Mouse (Mus musculus) left cerebral cortex, postnatal 14 days (tissue): Measurements from ENCODE around the gene Rora. TPM values are rescaled to one million over a fixed set of nuclear protein-coding genes. Genes with fewer than 3 reads are reported as not detected.

Source experiments
- DNase-seq, 2 experiments: peaks; one replicate each; pipeline ENCODE4 v3.0.0; 2021 to 2022; ENCODE audit warnings: low spot score in 2 of 2, mixed read lengths in 1 of 2
- intact Hi-C: fragments of 180-260 bp; cut with DNase I; formaldehyde crosslinking; loops from one replicate; pipeline ENCODE4 v1.15.1; 2025
- total RNA-seq, 2 experiments: library from RNA; stranded (reverse); gene quantifications; 2 replicates each; pipeline ENCODE4 v1.2.3; 2021

Rora gene
- total RNA-seq, 2 experiments from 2014 or later, result 50.0 to 66.1 TPM

GRCm38 (mm10) chr9:69136821-69137220 lies 483.2 kb downstream of the Rora start:
- intact Hi-C loops, result no loop called here
- no peak for DNase-seq

GRCm38 (mm10) chr9:69137398-69137797 lies 483.8 kb downstream of the Rora start:
- no peak for DNase-seq
- intact Hi-C loops, result no loop called here

GRCm38 (mm10) chr9:69140144-69140543 lies 486.6 kb downstream of the Rora start:
- intact Hi-C loops, result no loop called here

GRCm38 (mm10) chr9:69141859-69142258 lies 488.3 kb downstream of the Rora start:
- intact Hi-C loops, result no loop called here
- no peak for DNase-seq

More at GRCm38 (mm10) chr9:69140144-69140543, 486.6 kb downstream of the Rora start:
- DNase-seq, result no peak

GRCm38 (mm10) chr9:69146937-69147336 lies 493.4 kb downstream of the Rora start:
- DNase-seq, result no peak
- intact Hi-C loops, result no loop called here

- intact Hi-C loops, result no loop called here
- DNase-seq, result no peak
These were observed 496.6 kb downstream of the Rora start for GRCm38 (mm10) chr9:69150224-69150623.

- DNase-seq, result no peak
- intact Hi-C loops, result no loop called here
These were observed 501.1 kb downstream of the Rora start for GRCm38 (mm10) chr9:69154684-69155083.

GRCm38 (mm10) chr9:69155836-69156595 lies 502.4 kb downstream of the Rora start:
- DNase-seq, result no peak
- intact Hi-C loops, result no loop called here

- no peak for DNase-seq
- intact Hi-C loops, result no loop called here
These were observed 507.2 kb downstream of the Rora start for GRCm38 (mm10) chr9:69160818-69161217.

- intact Hi-C loops, result no loop called here
These were observed 511.1 kb downstream of the Rora start for GRCm38 (mm10) chr9:69164653-69165052.

GRCm38 (mm10) chr9:69165096-69165836 lies 511.7 kb downstream of the Rora start:
- intact Hi-C loops, result no loop called here
- no peak for DNase-seq

More at GRCm38 (mm10) chr9:69164653-69165052, 511.1 kb downstream of the Rora start:
- no peak for DNase-seq

GRCm38 (mm10) chr9:69174061-69174460 lies 520.5 kb downstream of the Rora start:
- intact Hi-C loops, result no loop called here
- DNase-seq, result no peak

- DNase-seq, result no peak
- intact Hi-C loops, result no loop called here
These were observed 521.0 kb downstream of the Rora start for GRCm38 (mm10) chr9:69174527-69175116.

- intact Hi-C loops, result no loop called here
These were observed 523.4 kb downstream of the Rora start for GRCm38 (mm10) chr9:69176988-69177387.

GRCm38 (mm10) chr9:69179224-69179623 lies 525.6 kb downstream of the Rora start:
- intact Hi-C loops, result no loop called here
- no peak for DNase-seq

More at GRCm38 (mm10) chr9:69176988-69177387, 523.4 kb downstream of the Rora start:
- DNase-seq, result no peak

- intact Hi-C loops, result no loop called here
- DNase-seq, result no peak
These were observed 527.4 kb downstream of the Rora start for GRCm38 (mm10) chr9:69180961-69181360.

GRCm38 (mm10) chr9:69181411-69181810 lies 527.8 kb downstream of the Rora start:
- intact Hi-C loops, result no loop called here
- no peak for DNase-seq

GRCm38 (mm10) chr9:69183888-69184287 lies 530.3 kb downstream of the Rora start:
- DNase-seq, result no peak
- intact Hi-C loops, result no loop called here

- intact Hi-C loops, result no loop called here
- DNase-seq, result no peak
These were observed 537.1 kb downstream of the Rora start for GRCm38 (mm10) chr9:69190726-69191125.

GRCm38 (mm10) chr9:69192446-69192845 lies 538.9 kb downstream of the Rora start:
- no peak for DNase-seq
- intact Hi-C loops, result no loop called here
